Mouse (Mus musculus): ENCODE measurements around the gene Cbr4.

- TF ChIP-seq POLR2A (IDR thresholded peaks at IDR 0.05; ENCODE audit: insufficient read depth, low read depth, low read length) (no peak), CTCF (IDR thresholded peaks at IDR 0.05; ENCODE audit: insufficient read depth, low read depth, low read length) (no peak)
Measured at GRCm38 (mm10) chr8:61556219-61556618, 68.7 kb downstream of the Cbr4 start.

All from olfactory bulb, adult 2 months (tissue).